Mouse (Mus musculus) testis, adult 2 months (tissue): ENCODE measurements at regions not wholly inside any gene's neighbourhood (a gene's known extent, or its start where the extent isn't known, plus 50 kb on each side); places are given as distances from the start of the nearest gene placed in this dataset.

Experiments used
- CTCF ChIP-seq: fragments of 200-500 bp; IDR thresholded peaks from 2 replicates; pipeline ENCODE4 v1.5.1; 2012; ENCODE audit warnings: low read depth, mild to moderate bottlenecking, inconsistent platforms, low read length, moderate library complexity; ENCODE audit not compliant: control insufficient read depth, insufficient read depth, insufficient replicate concordance
- POLR2A ChIP-seq: fragments of 200-500 bp; IDR thresholded peaks from 2 replicates; pipeline ENCODE4 v1.6.1; 2012; ENCODE audit warnings: low read depth, mild to moderate bottlenecking, inconsistent platforms, low read length, moderate library complexity; ENCODE audit not compliant: control insufficient read depth

GRCm38 (mm10) chr4:93754497-93754896 is 419.2 kb upstream of the Tusc1 start:
- TF ChIP-seq CTCF: no peak
- no peak for TF ChIP-seq POLR2A
